Mouse (Mus musculus): ENCODE results near the gene Tmem91. TPM values are rescaled to one million over a fixed set of nuclear protein-coding genes. Genes with fewer than 3 reads are reported as not detected.

Tmem91 gene
- polyA plus RNA-seq, 1 experiment from 2014 or later: 1.6 TPM

- peaks cover 23% of the 10 kb centered on the region for H3K36me3 ChIP-seq (ENCODE audit: control insufficient read depth, insufficient read depth, low read length)
- H3K27ac ChIP-seq (ENCODE audit: low read depth, low read length): no peak overlapping the region
- H3K9me3 ChIP-seq (ENCODE audit: control insufficient read depth, low read length): no peaks in the 10 kb centered on the region
- no peak overlapping the region for H3K4me2 ChIP-seq
- DNase-seq (ENCODE audit: low spot score, missing footprints): no peak
- 88% methylated on average over 9 of the region's 9 CpGs for WGBS
- H3K4me3 ChIP-seq (ENCODE audit: low read depth, low read length): no peak overlapping the region
- peaks cover 14% of the 10 kb centered on the region for H3K4me1 ChIP-seq (ENCODE audit: control insufficient read depth, insufficient read depth, low read length)
- no peak for ATAC-seq (ENCODE audit: low FRiP score)
- no peaks in the 10 kb centered on the region for H3K27me3 ChIP-seq (ENCODE audit: control insufficient read depth, insufficient read depth, low read length)
- H3K9ac ChIP-seq (ENCODE audit: low read length): no peak overlapping the region
Observed at GRCm38 (mm10) chr7:25712801-25713200, 37.8 kb upstream of the Tmem91 start.

DNA sequence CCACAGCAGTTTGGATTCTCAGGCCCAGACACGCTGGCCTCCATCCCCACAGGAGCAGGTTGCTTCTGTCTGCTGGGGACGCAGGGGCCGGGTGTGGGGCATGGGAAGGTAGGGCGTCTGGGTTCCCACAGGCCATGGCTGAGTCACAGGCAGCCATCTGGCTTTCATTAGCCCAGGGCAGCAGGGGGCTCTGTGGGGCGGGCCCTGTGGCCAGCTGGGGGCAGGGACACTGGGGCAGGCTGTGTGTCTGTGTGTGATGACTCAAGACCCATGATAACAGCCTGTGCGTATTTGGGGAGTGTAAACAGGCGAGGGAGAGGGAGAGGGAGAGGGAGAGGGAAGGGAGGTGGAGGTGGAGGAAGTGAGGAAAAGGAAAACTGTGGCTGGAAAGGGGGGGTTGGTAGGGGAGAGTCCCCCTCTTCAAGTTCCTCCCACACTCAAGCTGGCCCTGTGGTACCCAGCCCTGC lies 36.8 kb upstream of the Tmem91 start:
- Histone ChIP-seq H3K4me3 (ENCODE audit: low read depth, low read length) (no peak overlapping the region), H3K4me1 (ENCODE audit: control insufficient read depth, insufficient read depth, low read length) (peaks cover 14% of the 10 kb centered on the region), H3K27ac (ENCODE audit: low read depth, low read length) (no peak overlapping the region), H3K9me3 (ENCODE audit: control insufficient read depth, low read length) (no peaks in the 10 kb centered on the region), H3K36me3 (ENCODE audit: control insufficient read depth, insufficient read depth, low read length) (peaks cover 23% of the 10 kb centered on the region), H3K4me2 (no peak overlapping the region), H3K9ac (ENCODE audit: low read length) (no peak overlapping the region), H3K27me3 (ENCODE audit: control insufficient read depth, insufficient read depth, low read length) (no peaks in the 10 kb centered on the region)
- peak; percentile 30; the same call in 1 of the 2 replicates for ATAC-seq (ENCODE audit: low FRiP score)
- DNase-seq (ENCODE audit: low spot score, missing footprints): no peak
- WGBS: 43% methylated on average over 7 of the region's 7 CpGs

DNA sequence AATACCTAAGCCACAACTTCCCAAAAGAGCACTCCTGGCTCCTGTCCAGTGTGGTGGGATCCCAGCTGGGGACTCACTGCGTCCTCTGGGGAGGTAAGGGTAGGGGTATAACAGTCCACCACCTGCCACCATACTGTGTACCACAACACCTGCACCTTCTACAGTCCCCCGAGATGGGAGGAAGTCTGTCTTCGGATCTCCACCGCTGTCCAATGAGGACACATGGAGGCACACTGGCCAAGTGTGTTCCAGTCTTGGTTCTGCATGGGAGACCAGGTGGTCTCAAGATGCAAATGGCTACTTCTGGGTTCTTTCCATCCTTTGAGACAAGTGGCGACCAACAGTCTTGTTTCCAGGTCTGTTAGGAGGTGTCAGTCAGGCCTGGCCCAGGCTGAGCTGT lies 36.2 kb upstream of the Tmem91 start:
- Histone ChIP-seq H3K9ac (ENCODE audit: low read length) (no peak overlapping the region), H3K27ac (ENCODE audit: low read depth, low read length) (no peak overlapping the region), H3K9me3 (ENCODE audit: control insufficient read depth, low read length) (no peaks in the 10 kb centered on the region), H3K4me3 (ENCODE audit: low read depth, low read length) (no peak overlapping the region), H3K4me1 (ENCODE audit: control insufficient read depth, insufficient read depth, low read length) (peaks cover 14% of the 10 kb centered on the region), H3K27me3 (ENCODE audit: control insufficient read depth, insufficient read depth, low read length) (no peaks in the 10 kb centered on the region), H3K36me3 (ENCODE audit: control insufficient read depth, insufficient read depth, low read length) (peaks cover 23% of the 10 kb centered on the region), H3K4me2 (no peak overlapping the region; the same call in 1 of the 2 replicates)
- 72% methylated on average over 5 of the region's 5 CpGs for WGBS
- no peak for DNase-seq (ENCODE audit: low spot score, missing footprints)
- 0 out of 2 replicates have a peak, but pooled peaks have one; percentile 10 for ATAC-seq (ENCODE audit: low FRiP score)

DNA sequence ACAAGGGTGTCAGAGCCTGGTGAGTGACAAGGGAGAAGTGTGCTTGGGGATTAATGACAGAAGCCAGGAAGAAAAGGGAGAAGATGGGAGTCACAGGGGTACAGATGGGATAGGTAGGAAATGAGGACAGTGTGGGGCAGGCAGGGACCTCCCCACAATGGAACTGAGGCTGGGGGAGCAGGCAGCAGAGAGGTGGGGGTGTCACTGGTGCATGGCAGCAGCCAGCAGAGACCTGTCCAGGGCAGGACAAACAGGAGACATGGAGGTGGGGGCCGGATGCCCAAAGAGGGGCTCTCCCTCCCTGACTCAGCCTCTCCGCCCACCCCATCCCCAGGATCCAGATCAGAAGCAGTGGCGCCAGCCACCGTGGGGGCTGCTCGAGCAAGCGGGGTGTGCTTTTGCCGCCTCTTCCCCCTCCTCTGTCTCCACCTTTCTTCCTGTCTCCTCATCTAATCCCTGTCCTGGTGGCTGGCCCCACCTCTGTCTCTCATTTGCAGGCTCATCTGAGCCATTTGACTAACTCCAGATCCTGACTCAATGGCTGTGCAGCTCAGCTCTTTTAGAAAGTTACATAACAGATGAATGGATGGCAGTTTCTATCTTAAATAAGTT lies 35.7 kb upstream of the Tmem91 start:
- no peaks in the 10 kb centered on the region for H3K9me3 ChIP-seq (ENCODE audit: control insufficient read depth, low read length)
- H3K4me2 ChIP-seq: no peak overlapping the region; the same call in 1 of the 2 replicates
- 0% methylated on average over 1 of the region's 7 CpGs for WGBS
- no peak overlapping the region for H3K27ac ChIP-seq (ENCODE audit: low read depth, low read length)
- H3K4me1 ChIP-seq (ENCODE audit: control insufficient read depth, insufficient read depth, low read length): peaks cover 14% of the 10 kb centered on the region
- no peaks in the 10 kb centered on the region for H3K27me3 ChIP-seq (ENCODE audit: control insufficient read depth, insufficient read depth, low read length)
- peak; percentile 43; the same call in 1 of the 2 replicates for ATAC-seq (ENCODE audit: low FRiP score)
- H3K36me3 ChIP-seq (ENCODE audit: control insufficient read depth, insufficient read depth, low read length): peaks cover 20% of the 10 kb centered on the region
- no peak overlapping the region for H3K4me3 ChIP-seq (ENCODE audit: low read depth, low read length)
- H3K9ac ChIP-seq (ENCODE audit: low read length): peak overlapping the region; percentile 47
- DNase-seq (ENCODE audit: low spot score, missing footprints): no peak

DNA sequence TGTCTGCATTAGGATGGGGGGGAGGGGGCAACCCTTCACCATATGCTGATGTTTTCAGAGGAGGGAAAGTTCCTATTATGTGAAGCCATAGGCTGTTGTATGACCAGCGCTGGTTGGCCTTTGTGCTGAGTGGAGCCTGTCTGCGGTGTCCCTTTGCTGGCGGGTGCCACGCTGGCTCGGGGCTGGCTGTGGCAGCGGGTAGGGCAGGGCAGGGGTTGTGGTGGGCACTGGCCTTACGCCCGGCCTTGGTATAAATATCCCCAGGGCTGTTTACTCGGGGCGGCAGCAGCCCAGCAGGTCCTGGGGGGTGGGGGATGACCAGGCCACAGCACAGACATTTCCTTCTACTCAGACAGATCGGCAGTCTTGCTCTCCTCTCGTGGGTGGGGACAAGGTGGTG lies 35.0 kb upstream of the Tmem91 start:
- peak; percentile 20; the same call in 1 of the 2 replicates for ATAC-seq (ENCODE audit: low FRiP score)

DNA sequence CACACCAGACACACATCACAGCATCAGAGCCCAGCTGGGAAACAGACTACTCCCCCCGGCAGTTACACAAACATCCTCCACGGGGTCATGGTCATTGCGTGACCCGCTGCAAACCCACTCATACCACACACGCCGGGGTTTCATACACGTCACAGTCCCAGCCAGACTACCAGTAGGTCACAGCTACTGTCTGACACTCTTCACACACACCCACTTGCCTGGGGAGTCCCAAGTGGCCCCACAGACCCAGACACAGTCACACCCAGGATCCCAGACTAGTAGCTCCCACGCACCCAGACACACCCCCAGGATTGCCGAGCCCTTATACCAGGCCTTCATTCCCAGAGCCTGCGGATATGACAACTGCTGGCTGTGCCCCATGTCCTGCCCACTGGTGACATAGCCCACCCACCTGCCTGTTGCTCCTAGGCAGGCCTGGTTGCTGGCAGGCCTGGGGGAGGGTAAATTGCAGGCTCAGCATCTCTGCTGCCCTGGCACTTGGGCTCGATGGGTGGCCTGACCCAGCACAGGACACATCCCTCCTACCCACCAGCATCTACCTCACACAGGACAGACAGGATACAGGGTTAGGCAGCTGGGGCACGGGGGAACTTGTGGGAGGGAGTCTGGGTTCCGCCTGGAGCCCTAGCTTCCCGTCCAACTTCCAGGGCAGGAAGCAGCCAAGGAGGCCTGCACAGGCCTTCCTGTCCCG lies 32.8 kb upstream of the Tmem91 start:
- Histone ChIP-seq H3K36me3 (ENCODE audit: control insufficient read depth, insufficient read depth, low read length) (no peaks in the 10 kb centered on the region), H3K9me3 (ENCODE audit: control insufficient read depth, low read length) (no peaks in the 10 kb centered on the region), H3K4me1 (ENCODE audit: control insufficient read depth, insufficient read depth, low read length) (peaks cover 20% of the 10 kb centered on the region), H3K4me2 (no peak overlapping the region), H3K27me3 (ENCODE audit: control insufficient read depth, insufficient read depth, low read length) (0 out of 2 replicates have a peak, but pooled peaks cover 2% of the 10 kb centered on the region), H3K4me3 (ENCODE audit: low read depth, low read length) (no peak overlapping the region), H3K27ac (ENCODE audit: low read depth, low read length) (no peak overlapping the region), H3K9ac (ENCODE audit: low read length) (no peak overlapping the region)
- DNase-seq (ENCODE audit: low spot score, missing footprints) (no peak), ATAC-seq (ENCODE audit: low FRiP score) (no peak)
- 72% methylated on average over 15 of the region's 15 CpGs for WGBS

More for the DNA sequence above, 35.0 kb upstream of the Tmem91 start:
- H3K9ac ChIP-seq (ENCODE audit: low read length): peak overlapping the region; percentile 47
- H3K9me3 ChIP-seq (ENCODE audit: control insufficient read depth, low read length): no peaks in the 10 kb centered on the region
- H3K4me2 ChIP-seq: peak overlapping the region; percentile 22; the same call in 1 of the 2 replicates
- DNase-seq (ENCODE audit: low spot score, missing footprints): no peak
- 18% methylated on average over 12 of the region's 12 CpGs for WGBS
- no peak overlapping the region for H3K27ac ChIP-seq (ENCODE audit: low read depth, low read length)
- peaks cover 16% of the 10 kb centered on the region for H3K4me1 ChIP-seq (ENCODE audit: control insufficient read depth, insufficient read depth, low read length)
- peaks cover 16% of the 10 kb centered on the region for H3K36me3 ChIP-seq (ENCODE audit: control insufficient read depth, insufficient read depth, low read length)
- H3K27me3 ChIP-seq (ENCODE audit: control insufficient read depth, insufficient read depth, low read length): no peaks in the 10 kb centered on the region
- no peak overlapping the region for H3K4me3 ChIP-seq (ENCODE audit: low read depth, low read length)

- Histone ChIP-seq H3K9ac (ENCODE audit: low read length) (no peak overlapping the region), H3K27me3 (ENCODE audit: control insufficient read depth, insufficient read depth, low read length) (0 out of 2 replicates have a peak, but pooled peaks cover 2% of the 10 kb centered on the region), H3K27ac (ENCODE audit: low read depth, low read length) (no peak overlapping the region), H3K36me3 (ENCODE audit: control insufficient read depth, insufficient read depth, low read length) (no peaks in the 10 kb centered on the region), H3K4me1 (ENCODE audit: control insufficient read depth, insufficient read depth, low read length) (peaks cover 20% of the 10 kb centered on the region), H3K4me2 (no peak overlapping the region), H3K9me3 (ENCODE audit: control insufficient read depth, low read length) (peaks cover 6% of the 10 kb centered on the region; the same call in 1 of the 2 replicates), H3K4me3 (ENCODE audit: low read depth, low read length) (no peak overlapping the region)
- DNase-seq (ENCODE audit: low spot score, missing footprints): no peak
- 68% methylated on average over 7 of the region's 7 CpGs for WGBS
- no peak for ATAC-seq (ENCODE audit: low FRiP score)
Observed at GRCm38 (mm10) chr7:25706578-25707170, 31.7 kb upstream of the Tmem91 start.

- Histone ChIP-seq H3K4me2 (no peak overlapping the region), H3K36me3 (ENCODE audit: control insufficient read depth, insufficient read depth, low read length) (no peaks in the 10 kb centered on the region), H3K4me1 (ENCODE audit: control insufficient read depth, insufficient read depth, low read length) (peaks cover 15% of the 10 kb centered on the region), H3K9ac (ENCODE audit: low read length) (no peak overlapping the region), H3K27ac (ENCODE audit: low read depth, low read length) (no peak overlapping the region), H3K27me3 (ENCODE audit: control insufficient read depth, insufficient read depth, low read length) (0 out of 2 replicates have a peak, but pooled peaks cover 2% of the 10 kb centered on the region), H3K9me3 (ENCODE audit: control insufficient read depth, low read length) (peaks cover 6% of the 10 kb centered on the region; the same call in 1 of the 2 replicates), H3K4me3 (ENCODE audit: low read depth, low read length) (no peak overlapping the region)
- 68% methylated on average over 6 of the region's 6 CpGs for WGBS
- ATAC-seq (ENCODE audit: low FRiP score) (no peak), DNase-seq (ENCODE audit: low spot score, missing footprints) (no peak)
Observed at GRCm38 (mm10) chr7:25705801-25706251, 30.9 kb upstream of the Tmem91 start.

Data from midbrain, embryonic 11.5 days (tissue).